Mouse (Mus musculus) neural tube, embryonic 14.5 days (tissue): Measurements from ENCODE around the gene Hnrnph2. TPM values are rescaled to one million over a fixed set of nuclear protein-coding genes. Genes with fewer than 3 reads are reported as not detected.

Experiments used
- polyA plus RNA-seq: library from polyadenylated mRNA; unstranded; fragments of >200 nt; fragmentation: Nextera tagmentation; extraction: Ambion mirVana; gene quantifications from 2 replicates; pipeline ENCODE4 v1.2.1, GENCODE M21; 2014

The Hnrnph2 gene
- polyA plus RNA-seq, 1 experiment from 2014 or later, result 88.0 TPM

Other genes starting within 250 kb of the Hnrnph2 start
- gene Drp2, start 196.6 kb upstream of the Hnrnph2 start, polyA plus RNA-seq, result 25.1 and 27.7 TPM in 2 replicates
- 0.40 and 0.41 TPM in 2 replicates for gene Taf7l, start 124.7 kb upstream of the Hnrnph2 start, polyA plus RNA-seq
- 48.2 TPM in 2 replicates for gene Timm8a1, start 59.3 kb upstream of the Hnrnph2 start, polyA plus RNA-seq
- 0.20 and 0.80 TPM in 2 replicates for gene Btk, start 17.6 kb upstream of the Hnrnph2 start, polyA plus RNA-seq
- gene Rpl36a, start 15.5 kb upstream of the Hnrnph2 start, polyA plus RNA-seq, result 181 and 189 TPM in 2 replicates
- gene Gla, start 54 bp upstream of the Hnrnph2 start, polyA plus RNA-seq, result 2.3 and 3.2 TPM in 2 replicates
- 6.0 and 7.1 TPM in 2 replicates for gene Armcx4, start 85.3 kb downstream of the Hnrnph2 start, polyA plus RNA-seq
- 85.4 and 94.6 TPM in 2 replicates for gene Armcx1, start 116.8 kb downstream of the Hnrnph2 start, polyA plus RNA-seq
- 36.6 and 37.0 TPM in 2 replicates for gene Armcx6, start 150.2 kb downstream of the Hnrnph2 start, polyA plus RNA-seq
- gene Armcx3, start 155.4 kb downstream of the Hnrnph2 start, polyA plus RNA-seq, result 95.3 and 100 TPM in 2 replicates
- 75.4 and 84.4 TPM in 2 replicates for gene Armcx2, start 208.0 kb downstream of the Hnrnph2 start, polyA plus RNA-seq